Mouse (Mus musculus) midbrain, embryonic 14.5 days (tissue): ENCODE measurements at regions not wholly inside any gene's neighbourhood (a gene's known extent, or its start where the extent isn't known, plus 50 kb on each side); places are given as distances from the start of the nearest gene placed in this dataset.
A peak's percentile ranks its signal among the peaks of the same experiment; 100 is the strongest.

Experiments
- ATAC-seq: fragments of 200-750 bp; cut with Nextera tagmentation; 2 replicates; pipeline ENCODE4 v1.8.0; 2017; ENCODE audit warnings: moderate number of reproducible peaks, moderate library complexity; ENCODE audit not compliant: low FRiP score, low TSS enrichment
- DNase-seq: peaks from one replicate; pipeline ENCODE4 v3.0.0-alpha.2; 2015
- H3K27ac ChIP-seq: fragments of 300-500 bp; sonication (generic); replicated peaks from 2 replicates; pipeline ENCODE4 v1.5.1; 2014; ENCODE audit warnings: mild to moderate bottlenecking, low read depth, low read length, moderate library complexity
- H3K27me3 ChIP-seq: fragments of 300-500 bp; sonication (generic); 2 replicates; pipeline ENCODE4 v1.6.1; 2014; ENCODE audit warnings: low read length, control low read depth, mixed read lengths; ENCODE audit not compliant: control insufficient read depth, insufficient read depth
- H3K36me3 ChIP-seq: fragments of 300-500 bp; sonication (generic); 2 replicates; pipeline ENCODE4 v1.6.1; 2014; ENCODE audit warnings: low read length, control low read depth; ENCODE audit not compliant: control insufficient read depth, insufficient read depth
- H3K4me1 ChIP-seq: fragments of 300-500 bp; sonication (generic); 2 replicates; pipeline ENCODE4 v1.6.1; 2014; ENCODE audit warnings: mild to moderate bottlenecking, antibody characterized with exemption, low read length, control low read depth; ENCODE audit not compliant: control insufficient read depth, insufficient read depth
- H3K4me2 ChIP-seq: fragments of 300-500 bp; sonication (generic); 2 replicates; pipeline ENCODE4 v1.6.1; 2014; ENCODE audit warnings: mild to moderate bottlenecking, low read length, moderate library complexity
- H3K4me3 ChIP-seq: fragments of 300-500 bp; sonication (generic); replicated peaks from 2 replicates; pipeline ENCODE4 v1.5.1; 2014; ENCODE audit warnings: low read depth, low read length
- H3K9ac ChIP-seq: fragments of 300-500 bp; sonication (generic); replicated peaks from 2 replicates; pipeline ENCODE4 v1.6.1; 2014; ENCODE audit warnings: mild to moderate bottlenecking, low read length, moderate library complexity
- H3K9me3 ChIP-seq: fragments of 300-500 bp; sonication (generic); 2 replicates; pipeline ENCODE4 v1.6.1; 2016; ENCODE audit warnings: low read length, control low read depth, mixed read lengths; ENCODE audit not compliant: control insufficient read depth
- WGBS: fragments of 180-500 bp; shearing (Covaris S2); extraction: QIAGEN DNeasy Blood & Tissue Kit; methylation state at CpG from one replicate; pipeline ENCODE4 v1.1.7; 2014; 5-methylcytosine and 5-hydroxymethylcytosine counted together

GRCm38 (mm10) chr11:17859364-17860131 is 94.1 kb downstream of the Etaa1 start:
- no peak overlapping the region for H3K9ac ChIP-seq
- H3K36me3 ChIP-seq: no peaks in the 10 kb centered on the region
- no peak overlapping the region for H3K27ac ChIP-seq
- ATAC-seq (no peak), DNase-seq (peak; percentile 17)
- H3K27me3 ChIP-seq: no peaks in the 10 kb centered on the region
- no peaks in the 10 kb centered on the region for H3K9me3 ChIP-seq
- no peaks in the 10 kb centered on the region for H3K4me1 ChIP-seq
- no peak overlapping the region for H3K4me2 ChIP-seq
- H3K4me3 ChIP-seq: no peak overlapping the region
- 74% methylated on average over 9 of the region's 9 CpGs for WGBS

GRCm38 (mm10) chr11:17864833-17865397 is 88.8 kb downstream of the Etaa1 start:
- DNase-seq (peak; percentile 33), ATAC-seq (peak; percentile 46; the same call in 1 of the 2 replicates)
- Histone ChIP-seq H3K4me3 (no peak overlapping the region), H3K4me2 (no peak overlapping the region), H3K9me3 (no peaks in the 10 kb centered on the region), H3K27ac (no peak overlapping the region), H3K27me3 (no peaks in the 10 kb centered on the region), H3K9ac (no peak overlapping the region), H3K36me3 (no peaks in the 10 kb centered on the region), H3K4me1 (no peaks in the 10 kb centered on the region)
- 36% methylated on average over 4 of the region's 4 CpGs for WGBS

- Histone ChIP-seq H3K9me3 (no peaks in the 10 kb centered on the region), H3K27me3 (no peaks in the 10 kb centered on the region), H3K36me3 (no peaks in the 10 kb centered on the region), H3K27ac (no peak overlapping the region), H3K9ac (no peak overlapping the region), H3K4me3 (no peak overlapping the region), H3K4me2 (no peak overlapping the region), H3K4me1 (no peaks in the 10 kb centered on the region)
- no peak for ATAC-seq
- DNase-seq: no peak
- 89% methylated on average over 2 of the region's 2 CpGs for WGBS
These were observed 83.0 kb downstream of the Etaa1 start for GRCm38 (mm10) chr11:17870690-17871089.

DNA sequence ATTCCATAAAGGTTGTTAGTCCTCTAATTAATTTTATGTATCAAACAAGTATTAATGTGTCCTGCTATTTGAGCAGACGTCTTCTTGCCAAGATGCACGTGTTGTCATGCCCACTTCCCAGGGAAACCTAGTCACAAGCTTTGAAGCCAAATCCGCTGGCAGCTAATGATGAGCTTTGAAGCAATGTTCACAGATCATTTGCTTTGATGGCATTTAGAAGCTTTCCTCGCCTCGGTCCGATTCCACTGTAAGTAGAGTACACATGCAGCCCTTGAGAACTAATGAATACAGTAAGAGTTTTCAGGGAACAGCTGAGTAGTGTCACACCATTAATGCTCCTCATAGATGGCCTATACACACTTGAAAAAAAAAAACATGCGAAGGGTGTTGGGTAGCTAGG is 81.8 kb downstream of the Etaa1 start:
- Histone ChIP-seq H3K4me3 (no peak overlapping the region), H3K36me3 (no peaks in the 10 kb centered on the region), H3K9ac (no peak overlapping the region), H3K9me3 (no peaks in the 10 kb centered on the region), H3K4me1 (no peaks in the 10 kb centered on the region), H3K4me2 (no peak overlapping the region), H3K27ac (no peak overlapping the region), H3K27me3 (no peaks in the 10 kb centered on the region)
- no peak for DNase-seq
- no peak for ATAC-seq
- WGBS: 77% methylated on average over 7 of the region's 7 CpGs

DNA sequence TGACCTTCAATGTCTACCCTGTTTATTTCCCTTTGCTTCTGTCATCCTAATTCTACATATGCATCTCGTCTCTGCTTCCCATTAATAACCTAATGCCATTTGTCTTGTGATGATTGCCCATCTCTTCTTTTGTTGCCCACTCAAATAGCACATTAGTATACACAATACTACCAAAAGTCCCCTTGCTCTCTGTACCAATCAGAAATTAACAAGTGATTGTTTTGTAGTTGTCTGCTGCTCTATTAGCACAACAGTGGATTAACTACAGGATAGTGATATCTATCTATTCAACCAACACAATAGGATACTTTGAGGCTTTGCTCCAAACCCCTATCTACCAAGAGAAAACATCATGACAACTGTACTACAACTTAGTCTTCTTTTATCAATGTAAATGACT is 70.4 kb downstream of the Etaa1 start:
- ATAC-seq: no peak
- H3K36me3 ChIP-seq: no peaks in the 10 kb centered on the region
- H3K4me2 ChIP-seq: no peak overlapping the region
- WGBS: 75% methylated on average over 1 of the region's 1 CpGs
- no peak overlapping the region for H3K4me3 ChIP-seq
- H3K27ac ChIP-seq: no peak overlapping the region
- H3K9me3 ChIP-seq: no peaks in the 10 kb centered on the region
- no peak overlapping the region for H3K9ac ChIP-seq
- DNase-seq: no peak
- no peaks in the 10 kb centered on the region for H3K4me1 ChIP-seq
- no peaks in the 10 kb centered on the region for H3K27me3 ChIP-seq
